Mouse (Mus musculus) liver, embryonic 14.5 days (tissue): ENCODE measurements around the gene Tomm20. TPM values are rescaled to one million over a fixed set of nuclear protein-coding genes. Genes with fewer than 3 reads are reported as not detected.
A peak's percentile ranks its signal among the peaks of the same experiment; 100 is the strongest.

Experiments
- ATAC-seq: fragments of 200-750 bp; cut with Nextera tagmentation; 2 replicates; pipeline ENCODE4 v1.8.0; 2017; ENCODE audit warnings: moderate number of reproducible peaks, mild to moderate bottlenecking, moderate library complexity; ENCODE audit not compliant: insufficient read depth
- DNase-seq, 3 experiments: peaks; one replicate each; pipeline ENCODE4 v3.0.0-alpha.2; 2012 to 2013; ENCODE audit warnings: low read depth in 3 of 3, low spot score in 3 of 3
- H3K27ac ChIP-seq: fragments of 300-500 bp; sonication (generic); 2 replicates; pipeline ENCODE4 v1.5.1; 2014; ENCODE audit warnings: moderate library complexity, mild to moderate bottlenecking, control low read depth, inconsistent platforms
- H3K27me3 ChIP-seq: fragments of 300-500 bp; sonication (generic); 2 replicates; pipeline ENCODE4 v1.6.1; 2014; ENCODE audit warnings: mild to moderate bottlenecking, low read length, moderate library complexity; ENCODE audit not compliant: control insufficient read depth, insufficient read depth
- H3K36me3 ChIP-seq: fragments of 300-500 bp; sonication (generic); replicated peaks from 2 replicates; pipeline ENCODE4 v1.6.1; 2014; ENCODE audit warnings: low read depth; ENCODE audit not compliant: control insufficient read depth, insufficient read depth
- H3K4me1 ChIP-seq, 2 experiments: fragments of 200-500 bp in 1 of 2; fragments of 300-500 bp in 1 of 2; sonication (generic) in 1 of 2; replicated peaks; 2 replicates each; pipeline ENCODE4 v1.6.1; 2012 to 2014; ENCODE audit warnings: antibody characterized with exemption in 1 of 2, inconsistent platforms in 1 of 2, low read length in 1 of 2; ENCODE audit not compliant: control insufficient read depth in 2 of 2, insufficient read depth in 2 of 2
- H3K4me2 ChIP-seq: fragments of 300-500 bp; sonication (generic); 2 replicates; pipeline ENCODE4 v1.6.1; 2014; ENCODE audit warnings: low read depth, mild to moderate bottlenecking, control low read depth, moderate library complexity
- H3K4me3 ChIP-seq, 2 experiments: fragments of 200-500 bp in 1 of 2; fragments of 300-500 bp in 1 of 2; sonication (generic) in 1 of 2; 2 replicates each; pipeline ENCODE4 v1.5.1; 2012 to 2014; ENCODE audit warnings: low read depth in 2 of 2, low read length in 2 of 2, mild to moderate bottlenecking in 2 of 2, control low read depth in 1 of 2, inconsistent platforms in 1 of 2, moderate library complexity in 1 of 2; ENCODE audit not compliant: insufficient read depth in 1 of 2
- H3K9ac ChIP-seq: fragments of 300-500 bp; sonication (generic); replicated peaks from 2 replicates; pipeline ENCODE4 v1.6.1; 2014; ENCODE audit warnings: mild to moderate bottlenecking, control low read depth, moderate library complexity
- H3K9me3 ChIP-seq: fragments of 300-500 bp; sonication (generic); 2 replicates; pipeline ENCODE4 v1.6.1; 2016; ENCODE audit warnings: low read length, mixed read lengths; ENCODE audit not compliant: control insufficient read depth
- CTCF ChIP-seq: IDR thresholded peaks from 2 replicates; pipeline ENCODE4 v1.5.1; 2016; ENCODE audit warnings: antibody characterized with exemption, low read depth, control low read depth
- EP300 ChIP-seq: IDR thresholded peaks from 2 replicates; pipeline ENCODE4 v1.6.1; 2016; ENCODE audit warnings: antibody characterized with exemption, low read depth
- WGBS: fragments of 180-500 bp; shearing (Covaris S2); extraction: QIAGEN DNeasy Blood & Tissue Kit; methylation state at CpG from one replicate; pipeline ENCODE4 v1.1.7; 2014; ENCODE audit not compliant: insufficient replicate concordance; 5-methylcytosine and 5-hydroxymethylcytosine counted together
- polyA plus RNA-seq, 2 experiments: library from polyadenylated mRNA; depleted of rRNA in 1 of 2; stranded (reverse) in 1 of 2; unstranded in 1 of 2; fragments of >200 nt; fragmentation: Nextera tagmentation in 1 of 2; extraction: Ambion mirVana in 1 of 2; gene quantifications; 2 replicates each; pipeline versions ENCODE4 v1.2.1 to v1.2.3; 2012 to 2014

Gene Tomm20
- polyA plus RNA-seq, 2 experiments: 44.0 to 137 TPM

- Histone ChIP-seq H3K4me3 (no peak overlapping the region), H3K9ac (no peak overlapping the region), H3K27me3 (no peaks in the 10 kb centered on the region), H3K27ac (no peak overlapping the region), H3K36me3 (peaks cover 9% of the 10 kb centered on the region), H3K4me1 (peaks cover 0 to 8% of the 10 kb centered on the region in 2 experiments; a peak in 2 of 4 replicates), H3K9me3 (no peaks in the 10 kb centered on the region), H3K4me2 (no peak overlapping the region)
- no peak for DNase-seq
- no peak for ATAC-seq
- TF ChIP-seq EP300 (no peak), CTCF (no peak)
Observed at GRCm38 (mm10) chr8:126928028-126928427, 17.6 kb downstream of the Tomm20 start.

- Histone ChIP-seq H3K36me3 (no peaks in the 10 kb centered on the region; the same call in 1 of the 2 replicates), H3K4me3 (no peak overlapping the region), H3K27ac (no peak overlapping the region), H3K9ac (no peak overlapping the region), H3K4me1 (0 out of 4 replicates have a peak, but pooled peaks cover 0 to 2% of the 10 kb centered on the region in 2 experiments), H3K27me3 (no peaks in the 10 kb centered on the region), H3K9me3 (no peaks in the 10 kb centered on the region), H3K4me2 (no peak overlapping the region)
- 25% methylated on average over 1 of the region's 1 CpGs for WGBS
- TF ChIP-seq EP300 (no peak), CTCF (peak; percentile 53)
- no peak for DNase-seq
- ATAC-seq: no peak
Observed at GRCm38 (mm10) chr8:126927058-126927457, 18.6 kb downstream of the Tomm20 start.

- WGBS: 68% methylated on average over 7 of the region's 7 CpGs
- DNase-seq: no peak
- no peak for ATAC-seq
- TF ChIP-seq CTCF (no peak), EP300 (no peak)
- Histone ChIP-seq H3K9ac (no peak overlapping the region), H3K4me3 (no peak overlapping the region), H3K27me3 (no peaks in the 10 kb centered on the region), H3K27ac (no peak overlapping the region), H3K4me2 (no peak overlapping the region), H3K4me1 (no peaks in the 10 kb centered on the region), H3K9me3 (no peaks in the 10 kb centered on the region), H3K36me3 (no peaks in the 10 kb centered on the region)
Observed at GRCm38 (mm10) chr8:126922981-126923380, 22.7 kb downstream of the Tomm20 start.

- 69% methylated on average over 3 of the region's 3 CpGs for WGBS
- no peaks in the 10 kb centered on the region for H3K9me3 ChIP-seq
- H3K27me3 ChIP-seq: no peaks in the 10 kb centered on the region
- no peak overlapping the region for H3K4me3 ChIP-seq
- H3K9ac ChIP-seq: no peak overlapping the region
- H3K4me2 ChIP-seq: no peak overlapping the region
- H3K4me1 ChIP-seq: 0 out of 4 replicates have a peak, but pooled peaks cover 0 to 2% of the 10 kb centered on the region in 2 experiments
- ATAC-seq (no peak), DNase-seq (no peak)
- H3K27ac ChIP-seq: no peak overlapping the region
- H3K36me3 ChIP-seq: no peaks in the 10 kb centered on the region
- TF ChIP-seq EP300: no peak
Observed at GRCm38 (mm10) chr8:126921432-126921831, 24.2 kb downstream of the Tomm20 start.

GRCm38 (mm10) chr8:126920845-126921244 lies 24.8 kb downstream of the Tomm20 start:
- Histone ChIP-seq H3K36me3 (no peaks in the 10 kb centered on the region), H3K27ac (no peak overlapping the region), H3K4me2 (no peak overlapping the region), H3K27me3 (no peaks in the 10 kb centered on the region), H3K9ac (no peak overlapping the region), H3K9me3 (no peaks in the 10 kb centered on the region), H3K4me1 (0 out of 4 replicates have a peak, but pooled peaks cover 0 to 2% of the 10 kb centered on the region in 2 experiments), H3K4me3 (no peak overlapping the region)
- peak; percentile 25; the same call in 1 of the 2 replicates for ATAC-seq
- 35% methylated on average over 3 of the region's 3 CpGs for WGBS
- TF ChIP-seq EP300 (no peak), CTCF (peak; percentile 72)
- DNase-seq: no peak
